Mouse (Mus musculus): ENCODE measurements around the gene Pttg1ip. TPM values are rescaled to one million over a fixed set of nuclear protein-coding genes. Genes with fewer than 3 reads are reported as not detected.

Pttg1ip gene
- polyA plus RNA-seq, 1 experiment from 2014 or later: 105 TPM

- Histone ChIP-seq H3K27ac (peak overlapping the region; percentile 62; the same call in 1 of the 2 replicates), H3K4me2 (no peak overlapping the region), H3K9ac (no peak overlapping the region), H3K27me3 (no peaks in the 10 kb centered on the region), H3K36me3 (peaks cover 39% of the 10 kb centered on the region), H3K9me3 (replicated peaks) (no peaks in the 10 kb centered on the region), H3K4me1 (replicated peaks) (peaks cover 44% of the 10 kb centered on the region), H3K4me3 (no peak overlapping the region)
- no peak for ATAC-seq (replicated peaks; ENCODE audit: insufficient number of reproducible peaks, insufficient read depth, low FRiP score, low read depth)
- WGBS: 79% methylated on average over 8 of the region's 8 CpGs
These were observed 8.2 kb downstream of the Pttg1ip start for GRCm38 (mm10) chr10:77589749-77590148.

- Histone ChIP-seq H3K4me1 (replicated peaks) (peaks cover 42% of the 10 kb centered on the region), H3K27me3 (no peaks in the 10 kb centered on the region)
- 40% methylated on average over 6 of the region's 6 CpGs for WGBS
These were observed 9.3 kb downstream of the Pttg1ip start for GRCm38 (mm10) chr10:77590812-77591211.

GRCm38 (mm10) chr10:77591546-77591945 is 10.0 kb downstream of the Pttg1ip start:
- WGBS: 78% methylated on average over 6 of the region's 6 CpGs
- Histone ChIP-seq H3K36me3 (peaks cover 51% of the 10 kb centered on the region), H3K9ac (no peak overlapping the region)

More at GRCm38 (mm10) chr10:77590812-77591211, 9.3 kb downstream of the Pttg1ip start:
- Histone ChIP-seq H3K36me3 (peaks cover 49% of the 10 kb centered on the region), H3K9ac (no peak overlapping the region), H3K9me3 (replicated peaks) (no peaks in the 10 kb centered on the region), H3K4me2 (no peak overlapping the region), H3K27ac (0 out of 2 replicates have a peak overlapping the region, but pooled peaks have one; percentile 35), H3K4me3 (no peak overlapping the region)
- peak; percentile 53 for ATAC-seq (replicated peaks; ENCODE audit: insufficient number of reproducible peaks, insufficient read depth, low FRiP score, low read depth)

GRCm38 (mm10) chr10:77596060-77596459 is 14.5 kb downstream of the Pttg1ip start:
- H3K9ac ChIP-seq: no peak overlapping the region
- 81% methylated on average over 2 of the region's 2 CpGs for WGBS

More at GRCm38 (mm10) chr10:77591546-77591945, 10.0 kb downstream of the Pttg1ip start:
- H3K4me2 ChIP-seq: no peak overlapping the region
- H3K4me1 ChIP-seq (replicated peaks): peaks cover 37% of the 10 kb centered on the region
- no peak for ATAC-seq (replicated peaks; ENCODE audit: insufficient number of reproducible peaks, insufficient read depth, low FRiP score, low read depth)
- H3K9me3 ChIP-seq (replicated peaks): no peaks in the 10 kb centered on the region
- H3K27ac ChIP-seq: no peak overlapping the region
- no peaks in the 10 kb centered on the region for H3K27me3 ChIP-seq
- no peak overlapping the region for H3K4me3 ChIP-seq

GRCm38 (mm10) chr10:77603021-77603420 is 21.5 kb downstream of the Pttg1ip start:
- 69% methylated on average over 4 of the region's 4 CpGs for WGBS
- H3K4me2 ChIP-seq: no peak overlapping the region
- H3K4me3 ChIP-seq: no peak overlapping the region
- no peak for ATAC-seq (replicated peaks; ENCODE audit: insufficient number of reproducible peaks, insufficient read depth, low FRiP score, low read depth)
- H3K9ac ChIP-seq: no peak overlapping the region
- H3K27me3 ChIP-seq: no peaks in the 10 kb centered on the region
- H3K9me3 ChIP-seq (replicated peaks): no peaks in the 10 kb centered on the region
- H3K36me3 ChIP-seq: peaks cover 14% of the 10 kb centered on the region
- H3K4me1 ChIP-seq (replicated peaks): peaks cover 26% of the 10 kb centered on the region
- no peak overlapping the region for H3K27ac ChIP-seq

More at GRCm38 (mm10) chr10:77596060-77596459, 14.5 kb downstream of the Pttg1ip start:
- Histone ChIP-seq H3K9me3 (replicated peaks) (no peaks in the 10 kb centered on the region), H3K4me1 (replicated peaks) (peaks cover 3% of the 10 kb centered on the region), H3K36me3 (peaks cover 64% of the 10 kb centered on the region), H3K4me3 (no peak overlapping the region), H3K4me2 (no peak overlapping the region), H3K27ac (no peak overlapping the region), H3K27me3 (no peaks in the 10 kb centered on the region)
- no peak for ATAC-seq (replicated peaks; ENCODE audit: insufficient number of reproducible peaks, insufficient read depth, low FRiP score, low read depth)

DNA sequence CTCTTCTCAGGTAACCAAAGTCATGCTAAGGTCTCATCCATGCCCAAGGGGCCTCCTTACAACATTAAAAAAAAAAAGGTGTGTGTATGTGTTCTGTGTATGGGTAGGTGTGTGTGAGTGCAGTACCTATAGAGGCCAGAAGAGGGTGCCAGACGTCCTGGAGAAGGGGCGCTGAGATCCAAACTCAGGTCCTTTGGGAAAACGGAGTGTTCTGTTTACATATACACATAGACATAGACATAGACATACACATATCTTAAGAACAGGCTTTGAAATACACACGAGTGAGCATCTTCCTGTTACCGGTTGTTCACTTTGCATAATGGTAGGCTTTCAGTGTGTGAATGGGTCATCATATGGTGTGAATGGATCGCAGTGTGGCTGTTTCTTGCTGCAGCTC is 22.6 kb downstream of the Pttg1ip start:
- Histone ChIP-seq H3K4me1 (replicated peaks) (peaks cover 26% of the 10 kb centered on the region), H3K9me3 (replicated peaks) (no peaks in the 10 kb centered on the region), H3K9ac (no peak overlapping the region), H3K4me3 (no peak overlapping the region), H3K36me3 (peaks cover 3% of the 10 kb centered on the region; the same call in 1 of the 2 replicates), H3K4me2 (no peak overlapping the region), H3K27me3 (no peaks in the 10 kb centered on the region), H3K27ac (no peak overlapping the region)
- no peak for ATAC-seq (replicated peaks; ENCODE audit: insufficient number of reproducible peaks, insufficient read depth, low FRiP score, low read depth)
- WGBS: 88% methylated on average over 6 of the region's 6 CpGs

GRCm38 (mm10) chr10:77604958-77605357 is 23.4 kb downstream of the Pttg1ip start:
- peaks cover 26% of the 10 kb centered on the region for H3K4me1 ChIP-seq (replicated peaks)
- H3K27me3 ChIP-seq: no peaks in the 10 kb centered on the region
- H3K4me3 ChIP-seq: no peak overlapping the region
- H3K9ac ChIP-seq: no peak overlapping the region
- no peak overlapping the region for H3K4me2 ChIP-seq
- H3K27ac ChIP-seq: peak overlapping the region; percentile 98
- WGBS: 25% methylated on average over 5 of the region's 5 CpGs
- H3K36me3 ChIP-seq: peaks cover 7% of the 10 kb centered on the region; the same call in 1 of the 2 replicates
- H3K9me3 ChIP-seq (replicated peaks): no peaks in the 10 kb centered on the region
- no peak for ATAC-seq (replicated peaks; ENCODE audit: insufficient number of reproducible peaks, insufficient read depth, low FRiP score, low read depth)

- H3K36me3 ChIP-seq: peaks cover 11% of the 10 kb centered on the region; the same call in 1 of the 2 replicates
- no peaks in the 10 kb centered on the region for H3K9me3 ChIP-seq (replicated peaks)
- H3K9ac ChIP-seq: peak overlapping the region; percentile 84; the same call in 1 of the 2 replicates
- no peak for ATAC-seq (replicated peaks; ENCODE audit: insufficient number of reproducible peaks, insufficient read depth, low FRiP score, low read depth)
- H3K27ac ChIP-seq: peak overlapping the region; percentile 98
- H3K4me1 ChIP-seq (replicated peaks): peaks cover 26% of the 10 kb centered on the region
- peak overlapping the region; percentile 83 for H3K4me2 ChIP-seq
- no peaks in the 10 kb centered on the region for H3K27me3 ChIP-seq
- WGBS: 10% methylated on average over 1 of the region's 1 CpGs
- peak overlapping the region; percentile 72 for H3K4me3 ChIP-seq
These were observed 23.8 kb downstream of the Pttg1ip start for GRCm38 (mm10) chr10:77605368-77605767.

GRCm38 (mm10) chr10:77605908-77606826 is 24.6 kb downstream of the Pttg1ip start, which contains the start of the genes Sumo3 and Gm49325:
Gene Sumo3, plus strand, starts transcription at chr10:77606097.
Gene Gm49325, plus strand, starts transcription at chr10:77606197.
- WGBS: under 1% methylated on average over 104 of the region's 119 CpGs
- peak within 1 kb of the TSS; percentile 98 for H3K27ac ChIP-seq
- peak within 1 kb of the TSS; percentile 83 for H3K4me2 ChIP-seq
- H3K36me3 ChIP-seq: peaks cover 18% of the 10 kb centered on the region; the same call in 1 of the 2 replicates
- H3K4me3 ChIP-seq: peak within 1 kb of the TSS; percentile 72
- no peaks in the 10 kb centered on the region for H3K9me3 ChIP-seq (replicated peaks)
- H3K9ac ChIP-seq: peak within 1 kb of the TSS; percentile 84
- peaks cover 30% of the 10 kb centered on the region for H3K4me1 ChIP-seq (replicated peaks)
- H3K27me3 ChIP-seq: no peaks in the 10 kb centered on the region
- peak; percentile 88 for ATAC-seq (replicated peaks; ENCODE audit: insufficient number of reproducible peaks, insufficient read depth, low FRiP score, low read depth)

GRCm38 (mm10) chr10:77606855-77607254 is 25.3 kb downstream of the Pttg1ip start:
- peaks cover 23% of the 10 kb centered on the region; the same call in 1 of the 2 replicates for H3K36me3 ChIP-seq
- peak overlapping the region; percentile 98 for H3K27ac ChIP-seq
- 30% methylated on average over 7 of the region's 7 CpGs for WGBS
- no peaks in the 10 kb centered on the region for H3K9me3 ChIP-seq (replicated peaks)
- H3K4me2 ChIP-seq: peak overlapping the region; percentile 83
- ATAC-seq (replicated peaks; ENCODE audit: insufficient number of reproducible peaks, insufficient read depth, low FRiP score, low read depth): no peak
- peaks cover 30% of the 10 kb centered on the region for H3K4me1 ChIP-seq (replicated peaks)
- peak overlapping the region; percentile 72 for H3K4me3 ChIP-seq
- no peaks in the 10 kb centered on the region for H3K27me3 ChIP-seq
- peak overlapping the region; percentile 72 for H3K9ac ChIP-seq

- peaks cover 27% of the 10 kb centered on the region for H3K36me3 ChIP-seq
- H3K4me3 ChIP-seq: peak overlapping the region; percentile 72
- no peak overlapping the region for H3K9ac ChIP-seq
- peak overlapping the region; percentile 98; the same call in 1 of the 2 replicates for H3K27ac ChIP-seq
- H3K9me3 ChIP-seq (replicated peaks): no peaks in the 10 kb centered on the region
- 63% methylated on average over 5 of the region's 5 CpGs for WGBS
- no peaks in the 10 kb centered on the region for H3K27me3 ChIP-seq
- no peak for ATAC-seq (replicated peaks; ENCODE audit: insufficient number of reproducible peaks, insufficient read depth, low FRiP score, low read depth)
- peaks cover 30% of the 10 kb centered on the region for H3K4me1 ChIP-seq (replicated peaks)
- H3K4me2 ChIP-seq: peak overlapping the region; percentile 83
These were observed 25.9 kb downstream of the Pttg1ip start for GRCm38 (mm10) chr10:77607441-77607840.

All from heart, embryonic 15.5 days (tissue).